Mouse (Mus musculus) G1E (cell line): Measurements from ENCODE around the gene Nln.

Source experiments
- CTCF ChIP-seq: IDR thresholded peaks from 2 replicates; pipeline ENCODE4 v1.5.1; 2012; ENCODE audit warnings: low read depth, low read length, inconsistent platforms, mixed read lengths
- GATA1 ChIP-seq: IDR thresholded peaks from 2 replicates; pipeline ENCODE4 v1.6.1; 2012; ENCODE audit warnings: borderline replicate concordance, low read length, inconsistent platforms, mixed read lengths
- TAL1 ChIP-seq: conservative IDR thresholded peaks from 2 replicates; pipeline ENCODE4 v1.6.1; 2012; ENCODE audit warnings: low read depth, low read length, inconsistent platforms, mixed read lengths

DNA sequence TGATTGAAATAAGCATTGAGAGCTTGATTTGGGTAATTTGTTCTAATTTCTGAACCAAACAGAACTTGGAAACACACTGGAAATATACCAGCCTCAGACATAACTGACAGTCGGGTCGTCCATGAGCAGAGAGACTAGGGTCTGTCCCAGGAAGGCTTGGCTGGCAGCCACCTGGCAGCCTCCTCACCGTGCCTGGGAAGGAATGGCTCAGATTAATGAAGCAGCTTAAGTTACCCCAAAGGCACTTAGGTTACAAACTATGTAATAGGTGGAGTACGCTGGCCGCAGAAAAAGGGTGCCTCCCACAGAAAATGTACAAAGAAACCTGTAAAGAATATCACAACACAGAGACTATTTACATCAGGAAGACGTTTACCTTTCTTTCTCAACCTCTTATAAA is 74.6 kb downstream of the Nln start:
- TF ChIP-seq CTCF = no peak
- TF ChIP-seq GATA1 = no peak
- TF ChIP-seq TAL1 = no peak
